Mouse (Mus musculus) cerebellum, adult 8-10 months (tissue): Measurements from ENCODE around the gene Slc5a10.

ENCODE experiments used
- DNase-seq: peaks from one replicate; pipeline ENCODE4 v3.0.0; 2022

Gene Slc5a10

DNA sequence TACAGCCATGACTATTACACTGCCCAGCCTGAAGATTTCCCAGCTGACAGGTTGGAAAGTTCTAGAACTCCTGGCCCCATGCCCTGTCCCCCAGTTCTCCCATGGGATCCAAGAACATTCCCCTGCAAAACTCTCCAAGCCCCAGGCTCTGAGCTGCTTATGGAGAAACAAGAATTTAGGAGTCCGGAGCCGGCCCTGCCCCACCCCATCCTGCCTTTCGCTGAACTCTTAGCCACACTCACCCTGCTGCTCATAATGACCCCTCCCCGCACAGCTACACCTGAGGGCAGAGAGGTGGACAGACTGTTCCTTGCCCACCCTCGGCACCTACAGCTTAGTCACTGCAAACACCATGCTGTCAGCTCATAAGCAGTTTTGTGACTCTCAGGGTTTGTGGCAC, 52.8 kb downstream of the Slc5a10 start:
- no peak for DNase-seq

DNA sequence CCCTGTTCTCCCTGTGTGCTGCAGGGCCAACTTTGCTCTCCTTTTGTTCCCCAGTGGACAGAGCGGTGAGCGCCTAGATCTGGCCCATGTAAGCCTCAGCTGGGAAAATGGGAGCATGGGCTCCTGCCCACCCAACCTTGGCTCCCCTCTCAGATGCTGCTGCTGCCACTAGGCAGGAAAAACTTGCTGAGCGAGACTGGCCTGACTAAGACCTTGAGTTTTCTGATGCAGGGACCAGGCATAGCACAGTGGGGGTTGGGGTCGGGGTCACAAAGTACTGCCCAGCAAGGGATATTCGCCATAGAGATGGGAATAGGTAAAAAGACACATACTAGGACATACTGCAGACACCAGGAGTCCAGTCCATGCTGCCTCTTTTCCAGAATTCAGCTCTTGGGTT, 53.4 kb downstream of the Slc5a10 start:
- no peak for DNase-seq

DNA sequence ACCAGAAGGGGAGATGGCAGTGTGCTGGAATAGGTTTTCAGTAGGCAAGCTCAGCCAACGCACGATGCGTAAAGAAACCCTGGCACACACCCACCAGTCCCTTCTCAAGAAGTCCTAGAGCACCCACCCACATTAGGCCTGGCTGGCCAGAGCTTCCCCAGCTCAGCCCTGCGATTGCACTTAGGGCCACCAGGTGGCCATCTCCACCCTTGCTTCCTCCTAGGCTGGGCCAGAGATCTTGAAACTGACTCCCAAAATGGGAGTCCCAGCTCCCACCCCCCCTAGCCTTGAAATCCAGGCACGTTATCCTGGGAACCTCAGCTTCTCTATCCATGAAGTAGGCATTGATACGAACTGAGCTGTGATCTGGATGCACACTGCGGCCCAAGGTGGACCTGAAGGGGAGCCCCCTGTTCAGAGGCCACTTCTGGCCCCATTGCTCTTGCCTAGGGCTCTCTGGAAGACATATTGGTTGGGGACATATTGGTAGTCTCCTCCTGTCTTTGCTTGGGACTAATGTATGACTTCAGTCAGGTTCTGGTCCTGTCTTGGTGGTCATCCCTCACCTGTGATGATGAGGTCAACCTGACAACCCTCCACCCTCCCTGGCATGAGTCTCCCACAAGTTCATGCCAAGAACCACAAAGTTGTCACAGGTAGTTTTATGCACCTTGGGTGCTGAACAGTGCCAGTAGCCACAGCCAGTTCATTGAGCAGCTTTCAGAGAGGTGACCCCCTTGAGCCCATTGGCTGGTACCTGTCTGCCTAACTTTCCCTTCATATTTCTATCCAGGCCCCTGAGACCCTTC, 54.4 kb downstream of the Slc5a10 start:
- DNase-seq: peak; percentile 54

DNA sequence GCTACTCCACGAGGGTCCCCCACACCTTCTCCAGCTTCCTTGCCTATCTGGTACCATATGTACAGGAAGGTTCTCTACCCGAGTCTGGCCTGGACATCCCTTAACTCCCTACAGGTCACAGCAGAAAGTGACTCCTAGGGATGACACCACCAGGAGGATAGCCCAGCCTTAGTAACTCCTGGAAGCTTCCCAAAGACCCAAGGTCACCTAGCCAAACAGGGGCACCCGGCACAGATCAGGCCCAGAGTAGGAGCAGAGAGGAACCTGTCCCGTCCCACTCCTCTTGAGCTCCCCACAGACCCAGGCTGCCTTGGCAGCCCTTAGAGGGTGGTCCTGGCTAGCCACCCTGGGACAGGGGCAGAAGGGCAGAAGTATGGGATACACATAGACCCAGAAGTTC, 55.2 kb downstream of the Slc5a10 start:
- no peak for DNase-seq

DNA sequence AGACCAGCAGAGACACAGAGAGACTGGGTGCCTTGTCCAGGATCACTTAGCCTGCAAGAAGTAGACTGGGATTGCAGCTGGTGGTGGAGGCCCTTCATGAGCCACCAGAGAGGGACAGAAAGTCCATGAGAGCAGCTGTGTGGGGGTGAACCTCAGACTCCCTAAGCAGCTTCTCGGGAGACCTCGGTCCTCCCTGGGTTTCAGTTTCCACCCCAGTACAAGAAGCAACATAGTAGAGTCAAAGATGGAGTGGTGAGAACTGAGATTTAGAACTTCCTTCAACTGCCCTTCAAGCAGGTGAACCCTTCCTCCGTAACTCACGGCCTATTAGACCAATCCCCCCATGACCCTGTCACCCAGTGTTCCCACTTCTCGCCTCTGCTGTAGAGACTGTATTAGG, 58.4 kb downstream of the Slc5a10 start:
- DNase-seq: no peak

DNA sequence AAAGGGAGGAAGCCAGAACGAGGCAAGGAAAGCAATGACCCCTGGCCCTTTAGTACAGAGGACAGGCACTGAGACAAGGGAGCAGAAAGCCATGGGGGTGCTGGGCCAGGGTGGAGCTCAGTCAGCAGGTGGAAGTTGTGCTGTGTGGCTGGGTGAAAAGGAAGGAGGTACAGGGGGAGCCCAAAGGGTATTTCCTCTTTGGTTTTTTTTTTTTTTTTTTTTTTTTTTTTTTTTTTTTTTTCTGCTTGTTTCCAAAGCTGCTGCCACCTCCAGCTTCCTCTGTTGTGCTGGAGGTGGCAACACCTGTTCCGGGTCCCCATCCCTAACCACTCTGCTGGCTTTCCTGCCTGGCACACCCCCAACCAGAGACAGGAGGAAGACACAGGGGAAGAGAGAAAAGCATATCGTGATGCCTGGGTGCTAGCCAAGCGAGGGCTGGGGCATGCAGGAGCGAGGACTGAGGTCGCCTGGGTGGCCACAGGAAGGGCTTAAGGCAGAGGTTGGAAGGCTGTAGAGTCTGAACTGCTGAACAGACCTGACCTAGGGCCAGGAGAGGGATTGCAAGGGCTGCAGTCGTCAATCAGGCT, 59.7 kb downstream of the Slc5a10 start:
- DNase-seq: no peak

DNA sequence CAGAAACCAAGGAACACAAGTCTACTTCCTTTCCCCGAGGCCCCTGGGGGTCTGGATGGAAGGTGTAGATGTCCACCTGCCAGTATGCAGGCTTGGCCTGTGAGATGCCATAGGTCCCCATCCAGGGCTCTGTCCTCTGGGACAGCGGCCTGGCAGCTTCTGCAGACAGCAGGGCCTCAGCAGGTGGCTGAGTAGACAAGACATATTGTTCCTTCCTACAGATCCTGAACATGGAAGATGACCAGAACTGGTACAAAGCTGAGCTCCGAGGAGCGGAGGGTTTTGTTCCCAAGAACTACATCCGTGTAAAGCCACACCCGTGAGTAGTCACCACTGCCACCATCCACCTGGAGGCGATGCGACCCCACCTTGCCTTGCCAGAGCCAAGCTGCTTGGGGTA, 60.6 kb downstream of the Slc5a10 start:
- DNase-seq: peak; percentile 41

DNA sequence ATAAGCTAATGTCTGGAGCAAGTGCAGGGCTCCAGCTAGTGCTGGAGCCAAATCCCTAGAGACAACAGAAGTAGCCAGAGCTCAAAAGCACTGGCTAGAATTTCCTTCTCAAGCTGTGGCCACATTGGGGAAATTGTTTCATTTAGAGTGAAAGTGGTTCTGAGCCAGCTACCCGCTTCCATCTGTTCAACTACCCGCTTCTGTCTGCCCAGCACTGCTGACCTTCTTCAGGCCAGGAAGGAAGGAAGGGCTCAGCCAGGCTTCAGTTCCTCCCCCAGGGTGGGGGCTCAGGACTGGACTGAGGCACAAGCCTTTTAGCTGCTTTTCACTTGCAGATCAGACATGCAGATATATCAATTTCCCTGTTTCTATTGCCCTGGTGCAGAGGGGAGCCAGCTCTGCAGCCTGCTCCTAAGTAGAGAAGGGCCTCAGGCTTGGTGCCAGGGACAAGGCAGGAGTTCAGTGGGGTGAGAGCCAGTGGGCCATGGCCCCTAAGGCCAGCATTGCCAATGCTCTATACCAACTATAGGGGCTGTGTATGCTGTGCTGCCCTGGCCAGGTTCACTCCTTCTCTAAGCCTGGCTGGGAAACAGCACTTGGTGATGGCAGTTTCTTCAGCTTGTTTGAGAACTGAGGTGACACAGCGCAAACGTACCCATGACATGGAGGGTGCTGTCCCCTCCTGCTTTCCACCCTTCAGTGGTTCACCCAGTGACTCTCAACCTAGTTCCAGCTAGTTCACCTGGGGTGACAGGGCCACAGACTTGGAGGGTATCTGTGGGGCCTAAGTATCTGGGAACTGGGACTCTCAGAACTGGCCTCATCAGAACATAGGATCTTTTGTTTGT, 61.4 kb downstream of the Slc5a10 start:
- DNase-seq: peak; percentile 59

DNA sequence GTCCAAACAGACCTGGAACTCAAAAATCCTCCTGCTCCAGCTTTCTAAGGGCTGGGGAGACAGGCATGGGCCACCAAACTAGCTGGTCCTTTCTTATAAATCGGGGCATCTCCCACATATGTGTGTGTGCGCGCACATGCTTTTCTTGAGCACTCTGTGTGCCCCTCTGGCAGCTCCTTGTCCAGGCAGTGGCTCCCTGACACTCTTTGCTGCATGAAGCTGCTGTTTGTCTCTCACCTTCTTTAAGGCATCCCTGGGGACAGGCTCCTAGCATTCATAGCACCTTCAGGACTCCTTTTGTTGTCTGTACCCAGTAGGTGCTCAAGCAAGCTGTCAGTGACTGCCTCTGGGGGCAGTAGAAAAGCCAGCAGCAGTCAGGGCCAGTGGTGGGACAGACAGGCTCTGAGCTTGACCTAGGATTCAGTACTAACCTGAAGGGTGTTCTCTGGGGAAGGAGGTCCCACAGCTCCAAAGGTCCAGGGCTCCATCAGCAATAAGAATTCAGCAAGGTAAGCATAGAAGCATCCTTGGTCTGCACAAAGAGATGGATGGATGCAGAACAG, 62.2 kb downstream of the Slc5a10 start:
- no peak for DNase-seq

DNA sequence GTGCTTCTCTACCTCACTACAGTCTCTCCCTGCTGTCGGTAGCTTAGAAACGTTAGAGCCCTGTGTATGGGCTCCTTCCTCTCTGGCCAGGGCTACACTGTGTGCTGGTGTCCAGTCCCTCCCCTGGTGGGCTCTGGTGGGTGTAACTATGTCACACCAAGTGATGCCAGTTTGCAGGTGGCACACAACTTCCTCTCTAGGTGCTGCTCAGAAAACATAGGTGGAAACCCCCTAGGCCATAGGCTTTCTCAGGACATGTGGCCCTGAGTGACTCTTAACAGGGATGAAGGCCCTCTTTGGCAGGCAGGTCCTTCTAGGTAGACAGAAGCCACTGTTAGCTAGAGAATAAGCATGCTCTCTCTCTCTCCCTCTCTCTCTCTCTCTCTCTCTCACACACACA, 63.2 kb downstream of the Slc5a10 start:
- no peak for DNase-seq

DNA sequence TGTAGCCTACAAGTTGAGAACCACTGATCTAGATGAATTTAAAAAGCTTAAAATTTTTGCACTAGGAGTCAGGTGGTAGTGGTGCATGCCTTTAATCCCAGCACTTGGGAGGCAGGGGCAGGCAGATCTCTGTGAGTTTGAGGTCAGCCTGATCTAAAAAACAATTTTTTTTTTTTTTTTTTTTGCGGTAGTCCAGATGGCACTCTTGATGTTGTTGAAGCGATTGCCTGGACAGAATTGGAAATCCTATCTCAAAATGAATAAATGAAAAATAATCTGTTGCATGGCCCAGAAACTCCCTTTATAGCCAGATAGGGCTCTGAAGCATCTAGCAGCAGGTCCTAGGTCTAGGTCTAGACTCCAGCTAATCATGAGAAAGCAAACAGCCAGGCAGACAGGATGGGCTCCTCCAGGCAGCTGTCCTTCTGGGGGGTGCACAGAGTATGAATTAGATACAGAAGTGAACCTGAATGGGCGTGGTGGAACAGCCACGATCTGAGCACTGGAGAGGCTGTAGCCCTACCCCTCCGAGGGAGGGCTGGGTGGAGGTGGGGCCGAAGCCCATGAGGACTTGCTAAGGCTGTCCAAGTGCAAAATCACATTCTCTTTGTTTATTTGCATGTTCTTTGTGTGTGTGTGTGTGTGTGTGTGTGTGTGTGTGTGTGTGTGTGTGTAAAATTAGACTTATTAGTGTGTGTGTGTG, 64.3 kb downstream of the Slc5a10 start:
- no peak for DNase-seq

DNA sequence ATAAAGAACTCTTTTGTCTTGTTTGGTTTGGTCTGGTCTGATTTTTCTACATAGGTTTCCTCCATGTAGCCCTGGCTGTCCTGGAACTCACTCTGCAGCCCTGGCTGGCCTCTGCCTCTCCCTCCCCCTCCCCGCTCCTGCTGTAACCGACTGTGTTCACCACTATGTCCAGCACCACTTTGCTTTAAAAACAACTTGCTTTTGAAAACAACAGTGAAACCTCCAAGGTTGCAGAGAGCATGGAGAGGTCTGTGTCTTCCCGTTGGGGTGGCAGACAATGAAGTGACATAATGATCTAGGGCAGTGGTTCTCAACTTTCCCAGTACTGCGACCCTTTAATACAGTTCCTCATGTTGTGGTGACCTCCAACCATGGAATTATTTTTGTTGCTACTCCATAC, 65.0 kb downstream of the Slc5a10 start:
- DNase-seq: no peak

DNA sequence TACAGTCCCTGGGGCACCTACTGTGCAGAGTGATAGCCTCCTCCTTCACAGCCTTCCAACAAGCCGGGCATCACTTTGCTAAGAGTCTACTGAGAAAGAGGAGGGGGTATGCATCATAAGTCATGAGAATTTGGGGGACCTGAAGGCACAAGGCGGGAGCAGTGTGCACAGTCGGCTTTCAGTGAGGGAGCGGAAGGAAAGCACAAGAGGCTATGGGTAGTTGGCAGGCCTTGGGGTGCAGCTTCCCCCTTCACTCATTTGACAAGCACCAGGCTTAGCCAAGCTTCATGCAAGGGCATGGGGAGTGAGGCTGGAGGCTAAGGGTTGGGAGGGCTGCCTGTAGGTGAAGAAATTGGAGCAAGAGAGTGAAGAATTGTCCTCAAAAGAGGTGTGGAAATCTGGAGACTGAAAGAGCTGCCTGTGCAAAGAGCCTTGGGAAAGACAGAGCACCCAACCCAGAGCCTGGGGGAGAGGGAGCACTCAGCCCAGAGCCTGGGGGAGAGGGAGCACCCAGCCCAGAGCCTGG, 65.8 kb downstream of the Slc5a10 start:
- DNase-seq: no peak

DNA sequence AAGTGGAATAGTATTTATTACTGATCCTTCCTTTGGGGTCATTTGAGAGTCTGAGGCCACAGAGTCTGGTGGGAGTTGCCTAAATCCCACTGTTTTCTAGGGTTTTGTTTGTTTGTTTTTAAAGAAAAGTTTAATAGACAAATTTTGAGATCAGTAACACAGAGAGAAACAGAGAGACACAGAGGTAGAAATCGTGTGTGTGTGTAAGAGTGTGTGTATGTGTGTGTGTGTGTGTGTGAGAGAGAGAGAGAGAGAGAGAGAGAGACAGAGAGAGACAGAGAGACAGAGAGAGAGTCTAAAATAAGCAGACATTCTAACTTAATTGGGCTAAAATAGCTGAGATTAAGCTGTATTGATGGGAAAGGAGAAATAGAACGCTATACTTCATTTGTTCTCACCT, 67.1 kb downstream of the Slc5a10 start:
- DNase-seq: no peak

DNA sequence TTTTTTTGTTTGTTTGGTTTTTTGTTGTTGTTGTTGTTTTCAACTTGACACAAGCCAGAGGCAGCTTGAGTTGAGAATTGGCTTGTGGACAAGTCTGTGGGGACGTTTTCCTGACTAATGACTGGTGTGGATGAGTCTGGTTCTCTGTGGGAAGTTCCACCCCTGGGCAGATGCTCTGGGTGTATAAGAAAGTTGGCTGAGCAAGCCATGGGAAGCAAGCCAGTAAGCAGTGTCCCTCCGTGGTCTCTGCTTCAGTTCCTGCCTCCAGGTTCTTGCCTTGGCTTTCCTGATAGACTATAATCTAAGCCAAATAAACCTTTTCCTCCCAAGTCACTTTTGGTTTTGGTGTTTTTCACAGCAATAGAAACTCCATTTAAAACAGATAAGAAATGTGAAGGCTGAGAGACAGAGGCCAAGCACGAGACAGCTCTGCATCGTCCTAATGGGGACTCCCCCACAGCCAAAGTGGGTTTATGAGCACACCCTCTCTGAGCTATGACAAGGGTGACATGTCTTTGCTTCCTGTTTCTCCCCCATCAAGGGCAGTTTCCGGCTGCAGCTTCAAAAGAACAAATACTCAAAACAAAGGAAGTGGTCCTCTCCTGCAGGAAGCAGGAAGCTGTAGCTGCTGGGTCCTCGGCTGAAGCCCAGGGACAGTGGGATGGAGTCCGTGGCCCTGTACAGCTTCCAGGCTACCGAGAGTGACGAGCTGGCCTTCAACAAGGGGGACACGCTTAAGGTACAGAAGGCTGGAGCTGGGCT, 67.8 kb downstream of the Slc5a10 start, which contains the start of gene Grap:
Grap (plus strand) TSS at position 580 of the 762 bp plus-strand sequence.
- no peak for DNase-seq

DNA sequence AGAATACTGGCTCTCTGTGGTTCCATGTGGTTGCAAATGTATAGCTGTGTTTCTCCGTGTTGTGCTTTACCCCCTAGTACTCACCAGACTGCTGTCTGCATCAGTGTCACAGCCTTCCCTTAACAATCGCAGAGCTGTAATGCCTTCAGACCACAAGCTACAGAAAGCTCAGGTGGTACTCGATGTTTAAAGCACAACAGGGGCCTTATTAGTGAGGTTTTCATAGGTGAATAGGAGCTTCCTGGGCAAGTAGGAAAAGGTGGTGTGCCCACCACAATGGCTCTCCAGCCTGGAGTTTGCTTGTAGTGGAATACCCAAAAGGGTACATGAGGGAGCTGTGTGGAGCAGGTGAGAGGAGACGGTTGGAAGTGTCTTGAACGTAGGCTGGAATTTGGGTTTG, 68.4 kb downstream of the Slc5a10 start:
- DNase-seq: no peak

DNA sequence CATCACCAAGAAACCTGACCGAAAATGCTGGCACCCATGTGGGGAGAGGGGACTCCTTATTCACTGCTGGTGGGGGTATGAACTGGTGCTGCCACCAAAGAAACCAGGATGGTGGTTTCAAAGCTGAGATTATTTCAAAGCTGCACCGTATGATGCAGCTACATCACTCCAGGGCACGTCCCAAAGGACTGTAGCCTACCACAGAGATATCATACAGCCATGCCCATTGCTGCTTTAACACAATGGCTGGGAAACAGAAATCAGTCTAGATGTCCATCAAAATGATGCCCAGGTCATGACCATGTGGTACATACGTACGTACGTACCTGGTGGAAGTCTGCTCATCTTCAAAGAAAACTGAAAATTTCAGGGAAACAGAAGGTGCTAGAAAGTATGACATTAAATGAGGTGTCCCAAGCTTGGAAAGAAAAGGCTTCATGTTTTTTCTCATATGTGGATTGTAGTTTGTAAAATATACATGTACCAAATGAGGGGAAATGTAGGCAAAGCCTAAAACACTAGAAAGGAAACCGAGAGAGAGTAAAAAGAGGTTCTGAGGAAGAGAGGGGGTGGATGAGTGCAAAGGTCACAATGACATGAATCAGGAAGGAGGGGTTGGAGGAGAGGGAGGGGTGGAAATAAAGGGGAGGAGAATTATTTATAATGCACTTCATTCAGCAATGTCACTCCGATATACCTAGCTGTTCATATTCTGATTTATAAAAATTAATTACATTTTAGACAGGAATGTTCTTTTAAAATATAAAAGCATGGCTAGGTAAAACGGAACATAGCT, 70.0 kb downstream of the Slc5a10 start:
- DNase-seq: no peak

DNA sequence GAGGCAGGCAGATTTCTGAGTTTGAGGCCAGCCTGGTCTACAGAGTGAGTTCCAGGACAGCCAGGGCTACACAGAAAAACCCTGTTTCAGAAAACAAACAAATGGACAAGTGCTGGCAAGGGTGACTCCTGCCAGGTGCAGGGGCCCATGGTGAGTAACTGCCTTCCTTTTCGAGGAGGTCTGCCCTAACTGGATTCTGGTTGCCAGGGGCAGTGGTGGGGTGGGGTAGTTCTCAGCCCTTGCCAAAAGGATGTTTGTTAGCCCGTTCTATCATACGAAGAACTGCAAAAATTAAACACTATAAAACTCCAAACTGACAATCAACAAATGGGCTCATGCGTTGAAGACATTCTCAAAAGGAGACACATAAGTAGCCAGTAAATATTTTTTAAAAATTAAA, 71.0 kb downstream of the Slc5a10 start:
- DNase-seq: no peak

DNA sequence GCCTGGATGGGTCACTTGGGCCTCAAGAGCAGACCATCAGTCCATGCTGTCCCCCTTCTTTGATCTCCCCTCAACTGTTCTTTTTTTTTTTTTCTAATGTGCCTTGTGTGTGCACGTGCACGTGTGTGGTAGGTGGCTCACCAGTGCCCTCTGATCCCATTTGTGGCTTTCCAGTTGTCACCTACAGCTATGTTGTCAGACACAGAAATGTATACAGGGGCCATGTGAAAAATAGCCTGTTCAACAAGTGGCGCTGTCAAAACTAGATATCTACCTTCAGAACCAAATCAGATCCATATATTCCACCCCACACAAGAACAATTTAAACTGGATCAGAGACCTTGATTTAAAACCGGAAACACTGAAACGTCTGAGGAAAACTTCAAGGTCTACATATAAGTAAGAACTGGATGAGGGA, 71.5 kb downstream of the Slc5a10 start:
- no peak for DNase-seq

DNA sequence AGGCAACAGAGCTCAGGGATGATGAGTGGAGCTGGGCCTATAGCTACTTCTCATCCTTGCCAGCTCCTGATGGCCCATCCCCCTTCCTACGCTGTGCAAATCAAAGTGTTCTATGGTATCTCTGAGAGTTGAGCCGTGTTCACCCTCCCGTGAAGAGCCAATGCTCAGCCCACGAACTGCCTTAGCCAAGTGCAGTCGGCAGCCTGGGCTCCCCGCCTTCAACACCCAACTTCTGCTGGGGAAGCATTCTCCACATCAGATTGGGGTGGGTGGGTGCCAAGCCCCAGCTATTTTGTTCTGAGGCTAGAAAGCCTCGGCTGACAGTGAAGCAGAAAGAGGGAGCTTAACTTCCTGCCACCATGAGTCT, 71.9 kb downstream of the Slc5a10 start:
- DNase-seq: no peak
